Mouse (Mus musculus) kidney, adult 2 months (tissue): Measurements from ENCODE around the gene Ntrk1.

Source experiments
- CTCF ChIP-seq: fragments of 200-500 bp; conservative IDR thresholded peaks from 2 replicates; pipeline ENCODE4 v1.5.1; 2011; ENCODE audit warnings: low read depth, mild to moderate bottlenecking, control low read depth, low read length, moderate library complexity, mixed read lengths; ENCODE audit not compliant: insufficient read depth, insufficient read length
- POLR2A ChIP-seq: fragments of 200-500 bp; IDR thresholded peaks from one replicate; pipeline ENCODE4 v1.6.1; 2011; ENCODE audit warnings: low read depth, low read length, control low read depth

GRCm38 (mm10) chr3:87840858-87841257 is 45.9 kb upstream of the Ntrk1 start:
- no peak for TF ChIP-seq CTCF
- TF ChIP-seq POLR2A = no peak
